Mouse (Mus musculus) ovary, postnatal 36 days (tissue): ENCODE measurements around the gene Tex26.
A peak's percentile ranks its signal among the peaks of the same experiment; 100 is the strongest.

Experiments used
- DNase-seq: peaks from one replicate; pipeline ENCODE4 v3.0.0; 2022; ENCODE audit warnings: low spot score, mixed read lengths

The Tex26 gene

DNA sequence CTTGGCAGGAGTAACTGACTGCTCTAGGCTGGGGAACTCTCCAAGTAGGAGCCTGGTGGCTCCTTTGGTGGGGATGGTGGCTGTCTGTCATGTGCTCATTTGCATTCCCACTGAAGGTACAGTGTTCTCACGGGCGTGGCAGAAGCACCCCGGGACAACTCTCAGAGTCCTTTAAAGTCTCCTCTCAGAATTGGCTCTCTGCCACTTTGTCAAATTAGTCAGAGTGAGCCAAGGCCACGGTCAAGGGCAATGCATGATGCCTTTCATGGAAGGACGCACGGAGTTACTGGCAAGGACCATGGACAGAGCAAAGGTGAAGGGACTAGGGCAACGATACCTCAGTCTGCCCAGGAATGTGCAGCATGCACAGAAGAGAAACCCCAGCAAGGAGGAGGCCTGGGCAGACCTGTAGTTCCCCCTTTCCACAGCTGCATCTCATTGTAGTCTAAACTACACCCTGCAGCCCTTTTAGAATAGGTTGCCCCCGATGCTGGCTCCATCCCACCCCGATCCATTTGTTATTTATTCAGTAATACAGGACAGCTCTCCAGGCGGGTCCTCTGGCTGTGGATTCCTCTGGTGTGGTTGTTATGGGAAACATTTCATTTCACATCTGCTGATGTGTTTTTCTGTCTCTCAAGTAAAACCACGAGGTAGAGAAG, 49.0 kb downstream of the Tex26 start:
- DNase-seq: peak; percentile 9

DNA sequence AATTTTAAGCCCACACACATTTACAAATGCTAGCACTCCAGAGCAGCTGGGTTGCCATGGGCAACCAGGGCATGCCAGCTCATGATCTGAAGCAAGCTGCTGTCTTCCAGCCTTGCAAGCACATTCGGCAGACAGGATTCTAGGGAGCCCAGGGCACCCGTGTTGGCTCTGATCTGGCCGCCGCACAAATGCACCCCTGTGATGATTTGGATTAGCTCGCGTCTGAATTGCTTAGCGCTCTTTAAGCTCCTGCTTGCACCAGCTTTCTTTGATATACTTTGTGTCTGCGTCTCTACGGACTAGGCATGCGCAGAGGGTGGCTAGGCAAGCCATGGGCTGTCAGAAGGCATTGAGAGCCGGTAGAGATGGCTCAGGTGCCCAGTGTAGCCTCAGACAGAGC, 49.7 kb downstream of the Tex26 start:
- no peak for DNase-seq

DNA sequence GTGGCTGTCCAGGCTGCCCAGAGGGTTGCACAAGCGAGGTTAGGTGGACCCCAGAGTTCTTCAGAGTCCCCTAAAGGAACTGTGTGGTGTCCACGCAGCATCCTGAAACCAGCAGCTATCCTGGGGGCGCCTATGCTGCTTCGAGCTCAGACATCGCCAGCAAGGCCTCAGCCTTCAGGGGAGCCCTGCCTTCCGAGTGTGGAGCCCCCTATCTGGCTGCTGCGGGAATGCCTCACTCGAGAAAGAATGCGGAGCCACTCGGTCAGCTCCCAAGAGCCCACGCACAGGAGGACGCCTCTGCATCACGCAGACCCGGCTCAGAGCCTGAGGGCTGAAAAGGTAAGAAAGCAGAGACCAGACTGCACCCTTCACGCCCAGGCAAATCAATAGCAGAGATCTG, 50.8 kb downstream of the Tex26 start:
- DNase-seq: no peak

DNA sequence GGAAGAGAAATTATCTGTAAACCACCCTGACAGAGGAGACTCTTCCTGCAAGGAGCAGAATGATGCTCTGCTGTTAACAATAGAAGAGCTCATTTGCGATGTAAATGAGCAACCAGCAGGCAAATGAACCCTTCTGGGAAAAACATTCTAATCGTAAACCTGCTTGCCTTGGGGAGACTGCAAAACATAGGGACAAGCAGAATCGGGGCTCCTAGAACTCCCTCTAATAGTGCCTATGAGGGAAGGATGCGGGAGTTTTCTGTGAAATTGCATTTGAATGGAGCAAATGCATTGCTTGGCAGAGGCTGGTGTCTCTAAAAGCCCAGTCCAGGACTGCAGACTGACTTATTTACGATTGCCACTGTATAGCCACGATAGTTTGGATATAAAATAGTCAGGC, 56.2 kb downstream of the Tex26 start:
- DNase-seq: no peak

DNA sequence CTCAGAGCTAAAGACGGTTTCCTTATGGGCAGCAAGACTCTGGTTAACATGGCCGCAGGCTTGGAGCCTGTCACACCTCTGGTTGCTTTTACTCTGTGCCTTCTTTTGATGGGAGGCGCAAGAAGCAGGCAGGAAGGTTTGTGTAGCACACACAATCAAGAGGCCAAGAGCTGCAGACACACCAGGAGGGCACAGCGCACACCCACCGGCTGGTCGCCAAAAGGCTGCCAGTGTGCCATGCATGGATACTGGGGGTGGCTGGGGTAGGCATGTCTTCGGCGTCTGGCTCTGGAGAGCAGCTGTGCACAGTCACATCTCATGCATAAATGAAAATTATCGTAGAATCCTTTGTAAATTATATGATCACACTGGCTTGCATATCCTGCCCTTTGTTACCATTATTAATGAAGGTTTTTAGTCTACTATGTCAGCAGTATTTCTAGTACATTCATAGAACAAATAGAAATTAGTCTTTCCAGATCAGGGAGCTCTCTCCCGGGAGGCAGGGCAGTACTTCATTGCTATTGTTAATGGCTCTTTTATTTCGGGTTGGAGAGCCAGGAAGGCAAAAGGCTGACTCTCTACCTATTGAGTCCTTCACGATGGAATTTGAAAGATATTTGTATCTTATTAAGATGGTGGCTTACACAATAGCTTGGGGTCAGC, 57.1 kb downstream of the Tex26 start:
- DNase-seq: no peak

DNA sequence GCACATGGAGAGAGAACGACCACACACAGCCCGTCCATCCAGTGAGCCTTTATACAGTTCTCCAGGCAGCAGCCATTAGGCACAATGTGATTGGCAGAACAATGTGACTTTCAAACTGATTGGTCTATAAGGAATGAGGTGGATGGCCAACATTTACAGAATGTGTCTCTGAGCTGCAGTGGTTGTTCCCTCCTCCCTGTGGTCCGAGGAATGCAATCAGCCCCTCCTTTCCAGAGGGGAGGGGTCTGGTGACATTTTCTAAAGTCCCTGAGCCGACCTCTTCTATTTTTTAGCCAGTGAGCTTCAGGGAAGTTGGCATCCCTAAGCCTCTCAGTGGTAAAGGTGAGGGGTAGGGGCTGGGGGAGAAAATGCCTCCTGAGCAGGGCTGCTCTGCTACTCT, 60.5 kb downstream of the Tex26 start:
- DNase-seq: no peak

DNA sequence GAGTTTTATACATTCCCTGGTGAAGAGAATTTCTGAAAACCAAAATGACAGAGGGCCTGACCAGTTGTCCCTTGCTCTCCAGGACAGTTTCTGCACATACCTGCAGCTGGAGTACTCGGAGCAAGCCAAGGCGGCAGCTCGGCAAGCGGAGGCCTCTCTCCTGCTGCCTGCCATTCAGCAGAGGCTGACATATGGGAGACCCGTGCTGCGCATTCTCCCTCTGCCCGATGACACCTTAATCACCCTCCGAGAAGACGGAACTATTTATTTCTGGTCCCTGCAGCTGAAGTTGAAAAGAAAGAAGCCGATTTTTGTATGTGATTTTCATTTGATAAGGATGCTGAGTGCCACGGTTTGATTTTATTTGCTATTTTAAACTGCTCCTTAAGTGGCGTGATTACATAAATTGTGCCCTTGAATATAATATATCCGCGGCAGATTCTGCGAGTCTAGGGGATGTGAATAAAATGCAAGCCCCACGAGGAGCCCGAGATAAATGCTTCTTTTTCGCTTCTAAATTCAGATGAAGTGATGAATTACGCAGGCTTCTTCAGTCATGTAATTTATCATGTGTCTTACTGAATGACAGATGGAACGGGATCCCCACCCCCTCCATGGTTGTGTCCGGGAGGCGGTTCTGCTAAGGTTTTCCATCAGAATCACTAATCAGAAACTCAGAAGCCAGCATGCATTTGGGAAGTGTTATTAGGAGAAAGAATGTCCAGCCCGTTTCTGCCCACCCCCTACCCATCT, 64.1 kb downstream of the Tex26 start:
- DNase-seq: no peak

DNA sequence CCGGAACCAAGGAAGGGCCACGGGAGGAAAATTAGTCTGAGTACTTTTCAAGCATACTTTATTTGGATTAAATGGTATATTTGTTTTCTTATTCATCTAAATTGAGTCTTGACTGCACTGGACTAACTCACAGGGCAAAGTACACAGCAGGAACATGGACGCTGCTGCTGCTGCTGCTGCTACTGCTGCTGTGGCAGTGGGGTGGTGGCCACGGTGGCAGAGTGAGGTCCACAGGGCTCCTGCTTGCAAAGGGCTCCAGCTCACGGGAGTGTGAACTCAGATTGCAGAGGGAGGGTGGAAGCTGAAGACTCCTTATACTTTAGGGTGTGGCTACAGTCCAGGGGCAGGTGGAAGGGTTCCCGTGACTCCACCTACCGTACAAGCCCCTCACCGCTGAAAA, 65.5 kb downstream of the Tex26 start:
- no peak for DNase-seq

DNA sequence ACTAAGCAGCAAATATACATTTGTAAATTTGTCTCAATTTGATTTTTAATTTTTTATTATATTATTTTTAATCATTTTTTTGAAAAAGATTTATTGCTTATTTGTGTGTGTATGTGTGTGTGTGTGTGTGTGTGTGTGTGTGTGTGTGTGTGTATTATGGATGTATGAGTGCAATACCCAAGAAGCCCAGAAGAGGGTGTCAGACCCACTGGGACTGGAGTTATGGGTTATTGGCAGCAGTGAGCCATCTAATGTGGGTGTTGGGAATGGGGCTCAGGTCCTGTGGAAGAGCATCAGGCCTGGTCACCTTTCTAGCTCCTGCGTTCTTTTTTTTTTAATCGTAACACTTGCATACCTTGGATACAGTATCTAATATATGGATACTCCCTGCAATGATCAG, 66.6 kb downstream of the Tex26 start:
- no peak for DNase-seq

DNA sequence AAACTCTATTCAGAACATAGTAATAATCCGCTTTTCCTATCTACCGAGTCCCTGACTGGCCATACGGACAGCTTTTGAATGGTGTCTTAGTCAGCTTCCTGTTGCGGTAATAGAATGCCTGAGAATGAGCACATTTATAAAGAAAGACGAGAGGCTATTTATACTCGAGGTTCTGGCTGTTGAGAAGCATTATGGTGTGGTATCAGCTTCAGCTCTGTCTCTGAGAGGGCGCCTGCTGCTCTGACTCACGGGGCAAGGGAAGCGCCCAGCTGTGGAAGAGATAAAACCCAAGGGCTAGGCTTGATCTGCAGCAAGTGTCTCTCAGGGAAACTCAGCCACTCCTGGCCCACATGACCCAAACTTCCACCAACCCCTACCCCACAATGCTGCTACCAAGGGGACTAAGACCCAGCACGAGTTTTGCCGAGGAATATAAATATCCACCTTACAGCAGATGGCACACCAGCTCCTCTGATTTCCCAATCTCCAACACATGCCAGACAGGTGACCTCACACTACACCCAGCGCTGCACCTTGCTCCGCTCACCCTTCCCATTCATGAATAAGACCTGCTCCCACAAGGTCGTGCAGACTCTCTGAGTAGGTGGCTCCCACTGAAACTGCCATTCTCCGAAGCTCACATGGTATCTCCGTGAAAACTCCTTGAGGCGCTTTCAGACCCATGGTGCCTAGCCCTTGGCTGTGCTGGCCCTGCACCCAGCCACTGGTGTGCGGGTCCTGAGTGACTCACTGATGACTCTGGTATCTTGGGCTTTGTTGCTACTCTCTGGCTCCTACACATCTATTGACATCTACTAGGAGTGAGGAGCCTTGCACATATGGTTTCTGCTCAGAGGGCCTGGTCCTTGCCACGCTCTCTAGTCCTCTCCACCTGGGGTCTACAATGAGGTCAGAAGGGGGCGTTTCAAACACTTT, 68.9 kb downstream of the Tex26 start:
- no peak for DNase-seq

DNA sequence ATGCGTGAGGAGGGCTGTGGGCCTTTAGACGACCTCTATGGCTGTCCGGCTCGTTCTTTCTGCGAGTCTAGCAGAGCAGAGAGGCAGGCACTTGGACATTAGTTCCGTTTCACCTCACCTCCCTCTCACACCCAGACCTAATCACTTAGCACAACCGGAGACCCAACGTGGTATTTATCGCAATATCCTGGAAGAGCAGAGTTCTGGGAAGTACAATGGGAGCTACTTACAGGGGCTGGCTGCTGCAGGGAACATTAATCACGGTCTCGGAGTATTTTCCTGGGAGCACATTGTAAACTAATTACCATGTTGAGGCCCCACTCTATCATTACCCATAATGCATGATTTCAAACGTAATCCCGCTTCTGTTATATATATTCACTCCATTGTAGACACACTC, 70.9 kb downstream of the Tex26 start:
- DNase-seq: no peak

DNA sequence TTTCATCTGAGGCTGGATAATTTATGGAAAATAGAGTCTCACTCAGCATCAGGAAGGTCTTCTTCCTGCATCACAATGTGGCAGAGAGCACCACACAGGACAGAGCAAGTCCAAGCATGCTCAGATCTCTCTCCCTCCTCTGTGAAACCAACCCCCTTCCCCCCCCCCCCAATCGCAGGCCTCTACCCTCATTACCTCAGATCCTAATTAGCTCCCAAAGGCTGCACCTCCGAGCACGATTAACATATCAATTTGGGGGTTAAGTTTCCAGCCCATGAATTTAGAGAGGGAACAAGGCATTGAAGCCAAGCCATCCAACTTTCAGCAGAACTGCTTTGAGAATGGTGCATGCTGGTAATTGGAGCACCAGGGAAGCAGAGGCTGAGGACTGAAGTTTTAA, 73.2 kb downstream of the Tex26 start:
- DNase-seq: no peak

DNA sequence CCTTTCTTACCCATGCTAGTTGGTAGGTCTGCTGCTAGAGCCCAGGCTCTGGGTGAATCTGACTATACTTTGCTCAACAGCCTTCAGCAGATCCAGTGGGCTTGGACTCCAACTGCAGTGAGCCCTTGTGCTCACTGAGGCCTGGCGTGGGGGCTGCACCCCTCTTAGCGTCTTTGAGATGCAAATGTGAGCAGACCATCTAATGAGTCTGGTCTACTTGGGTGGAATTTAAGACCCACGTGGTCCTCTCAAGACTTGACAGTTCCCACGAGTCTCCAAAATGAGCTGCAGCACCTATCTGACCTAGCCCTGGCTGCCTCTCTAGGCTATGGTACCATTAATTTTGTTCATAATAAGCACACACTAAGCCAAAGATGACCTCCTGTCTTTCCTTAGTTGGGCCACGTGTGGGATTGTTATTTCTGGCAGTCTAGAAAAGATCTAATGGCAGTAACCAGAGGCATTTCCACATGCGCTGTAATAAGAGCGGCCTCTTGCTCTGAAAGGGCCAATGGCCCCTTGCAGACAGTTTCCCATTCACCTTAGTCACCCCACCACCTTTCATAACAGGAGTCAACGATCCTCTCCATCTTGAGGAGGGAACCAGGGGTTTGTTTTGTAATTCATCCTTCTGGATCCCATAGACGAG, 74.1 kb downstream of the Tex26 start:
- DNase-seq: no peak

DNA sequence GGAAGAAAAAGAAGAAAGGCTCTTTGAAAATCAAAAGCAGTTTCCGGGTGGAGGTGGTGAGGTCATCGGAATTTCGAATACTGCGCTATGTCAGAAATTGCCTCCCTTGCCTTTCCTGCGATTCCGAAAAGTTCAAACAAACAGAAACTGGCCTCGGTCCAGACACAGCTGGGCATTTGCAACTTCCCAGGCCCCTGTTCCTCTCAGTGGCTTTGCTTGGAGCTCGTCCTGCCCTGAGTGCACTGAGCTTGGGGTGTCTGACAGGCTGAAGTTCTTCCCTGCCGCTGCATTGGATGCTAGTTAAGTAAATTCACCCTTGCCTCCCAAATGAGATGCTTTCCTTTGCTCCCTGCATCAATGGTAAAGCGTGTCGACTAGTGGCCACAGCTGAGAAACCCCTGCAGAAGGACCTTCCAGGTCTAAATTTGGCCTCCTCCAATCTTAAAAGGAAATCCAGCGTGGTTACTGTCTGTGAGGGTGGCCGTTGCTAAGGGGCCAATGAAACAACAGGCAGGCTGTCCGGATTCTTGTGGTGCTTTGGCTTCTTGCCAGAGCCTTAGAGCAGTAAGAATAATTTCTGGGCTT, 74.7 kb downstream of the Tex26 start:
- no peak for DNase-seq

DNA sequence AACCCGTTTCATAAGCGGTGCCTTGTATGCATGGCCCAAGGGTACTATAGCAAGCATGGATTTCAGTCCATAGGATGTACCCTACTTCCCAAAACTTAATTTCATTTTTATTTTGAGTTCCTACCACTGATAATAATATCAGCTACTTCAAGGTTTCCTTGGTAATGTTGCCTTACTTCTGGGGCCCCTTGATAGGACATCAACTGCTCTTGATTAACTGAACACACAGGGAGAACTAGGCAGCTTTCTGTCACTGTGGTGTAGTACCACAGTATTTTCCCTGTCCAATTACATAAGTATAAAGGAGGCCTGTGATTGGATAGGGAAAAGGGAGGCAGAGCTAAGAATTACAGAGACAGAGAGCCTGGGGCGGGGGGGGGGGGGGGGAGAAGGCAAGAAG, 75.4 kb downstream of the Tex26 start:
- DNase-seq: no peak

DNA sequence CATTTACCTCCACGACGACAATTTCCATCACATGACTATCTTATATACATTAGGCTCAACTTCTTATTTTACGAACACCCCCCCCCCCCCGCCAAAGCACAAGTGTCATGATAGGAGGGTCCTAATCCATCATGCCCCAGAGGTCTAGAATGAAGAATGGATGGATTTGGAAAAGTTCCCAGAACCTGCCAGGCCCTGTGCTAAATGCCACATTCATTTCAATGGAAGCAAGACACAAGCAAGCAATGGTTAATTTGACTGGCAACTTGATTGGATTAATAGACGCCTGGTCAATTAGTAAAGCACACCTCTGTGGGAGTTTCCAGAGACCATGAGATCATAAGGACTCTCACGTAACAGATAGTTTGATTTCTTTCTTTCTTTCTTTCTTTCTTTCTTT, 77.7 kb downstream of the Tex26 start:
- no peak for DNase-seq
